ENCODE assay signal across 30 mouse cellular contexts in the genomic region with DNA sequence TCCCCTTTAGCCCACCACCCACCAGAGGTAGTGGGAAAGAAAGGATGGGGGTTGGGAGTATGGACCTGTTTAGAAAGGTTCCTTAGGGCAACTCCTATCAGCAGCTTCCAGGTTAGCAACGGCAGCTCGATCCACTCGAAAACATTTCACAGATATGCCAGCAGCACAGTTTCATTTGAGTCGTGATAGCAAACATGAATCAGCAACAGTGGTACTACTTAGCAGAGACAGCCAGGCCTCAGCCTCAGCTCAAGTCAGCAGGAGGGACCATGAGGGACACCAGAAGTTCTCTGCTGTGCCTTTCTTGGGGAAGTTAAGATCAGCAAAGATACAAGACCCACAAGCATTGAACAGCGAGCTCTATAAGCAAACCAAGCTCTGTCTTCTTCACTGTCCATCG. TPM values are rescaled to one million over a fixed set of nuclear protein-coding genes. Genes with fewer than 3 reads are reported as not detected.
DNase-seq lines count a peak whose midpoint lies in the region; ATAC-seq and TF ChIP-seq lines count a peak whose summit lies in the region.
"Had no signal": no experiment of that assay in that cellular context is flagged by ENCODE, and none has a peak within 500 bp of the region (broad histone marks: within the 10 kb centered on the region; RNA-seq: fewer than 3 reads in every experiment).

No protein-coding gene starts in this region.

- TF ChIP-seq POLR2A in MEL (IDR thresholded peaks at IDR 0.05; ENCODE audit: control insufficient read depth in 1 of 2, insufficient read depth in 1 of 2, low read depth in 1 of 2, low read length in 2 of 2, poor library complexity in 1 of 2) = no peak
- TF ChIP-seq POLR2A in liver, adult 2 months (IDR thresholded peaks at IDR 0.05; ENCODE audit: extremely low read depth, insufficient read depth, low read length) = no peak

- no peak overlapping the region for H3K27ac ChIP-seq in MEL (ENCODE audit: control insufficient read depth, low read depth, low read length)
- H3K27ac ChIP-seq in liver, adult 2 months (replicated peaks; ENCODE audit: insufficient read depth, low read depth, low read length) = peak overlapping the region; percentile 76
- H3K27ac ChIP-seq in liver, embryonic 13.5 days = 0 out of 2 replicates have a peak overlapping the region, but pooled peaks have one; percentile 34
- H3K27ac ChIP-seq in midbrain, embryonic 15.5 days = no peak overlapping the region
- H3K27ac ChIP-seq: gastrocnemius, adult 2 months; heart, embryonic 15.5 days; hindbrain, embryonic 10.5 days; hindbrain, embryonic 13.5 days; hindbrain, postnatal 0 days had no signal

- H3K4me1 ChIP-seq in MEL (ENCODE audit: control insufficient read depth in 1 of 2, insufficient read depth in 2 of 2, low read length in 2 of 2) = peaks cover 0 to 7% of the 10 kb centered on the region in 2 experiments; a peak in 2 of 4 replicates
- H3K4me1 ChIP-seq in liver, adult 2 months (ENCODE audit: control insufficient read depth, insufficient read depth, low read length) = peaks cover 26% of the 10 kb centered on the region
- peaks cover 43% of the 10 kb centered on the region for H3K4me1 ChIP-seq in liver, embryonic 13.5 days (replicated peaks)
- no peaks in the 10 kb centered on the region for H3K4me1 ChIP-seq in midbrain, embryonic 15.5 days
- H3K4me1 ChIP-seq: heart, embryonic 12.5 days; hindbrain, embryonic 10.5 days; hindbrain, embryonic 13.5 days had no signal

- H3K36me3 ChIP-seq in MEL (ENCODE audit: control insufficient read depth in 1 of 2, insufficient read depth in 2 of 2, low read length in 2 of 2) = 0 out of 4 replicates have a peak, but pooled peaks cover 0 to 6% of the 10 kb centered on the region in 2 experiments
- peaks cover 27% of the 10 kb centered on the region for H3K36me3 ChIP-seq in liver, adult 2 months (ENCODE audit: control insufficient read depth, insufficient read depth, low read length)
- no peaks in the 10 kb centered on the region for H3K36me3 ChIP-seq in liver, embryonic 13.5 days
- H3K36me3 ChIP-seq in midbrain, embryonic 15.5 days (replicated peaks) = no peaks in the 10 kb centered on the region
- H3K36me3 ChIP-seq: G1E; heart, embryonic 12.5 days; heart, embryonic 15.5 days; hindbrain, embryonic 10.5 days; hindbrain, embryonic 13.5 days had no signal

- H3K4me3 ChIP-seq in MEL (ENCODE audit: control insufficient read depth in 1 of 2, insufficient read depth in 1 of 2, low read depth in 2 of 2, low read length in 2 of 2) = no peak overlapping the region
- no peak overlapping the region for H3K4me3 ChIP-seq in liver, adult 2 months (ENCODE audit: insufficient read depth, low read depth, low read length)
- no peak overlapping the region for H3K4me3 ChIP-seq in liver, embryonic 13.5 days (replicated peaks)
- no peak overlapping the region for H3K4me3 ChIP-seq in midbrain, embryonic 15.5 days
- H3K4me3 ChIP-seq: gastrocnemius, adult 2 months; heart, embryonic 12.5 days; heart, embryonic 15.5 days; hindbrain, embryonic 10.5 days; hindbrain, embryonic 13.5 days had no signal

- no peak for TF ChIP-seq RAD21 in MEL (IDR thresholded peaks at IDR 0.05; ENCODE audit: low read depth, low read length)

- peak; percentile 14 for DNase-seq in MEL (ENCODE audit: low read depth, low spot score)
- DNase-seq in liver, adult 2 months (ENCODE audit: extremely low read depth, low read depth, low spot score) = no peak
- no peak for DNase-seq in liver, embryonic 13.5 days
- DNase-seq in Muller cell, postnatal 12 days (ENCODE audit: inconsistent ontology term) = no peak
- no peak for DNase-seq in layer of hippocampus, adult 9-11 months
- DNase-seq: adrenal gland, adult 8-10 months; adrenal gland, postnatal 25 days; B cell, adult 2 months; cerebellum, adult 11-12 months; cerebellum, adult 8-10 months; cerebellum, postnatal 10 days; cerebellum, postnatal 36 days; embryo, embryonic 11 days; forebrain, postnatal 0 days; gastrocnemius, adult 2 months; gastrocnemius, postnatal 14 days; heart, adult 11 months; heart, postnatal 10 days; heart, postnatal 36 days had no signal

- no peak overlapping the region for H3K4me2 ChIP-seq in liver, embryonic 13.5 days
- no peak overlapping the region for H3K4me2 ChIP-seq in midbrain, embryonic 15.5 days
- H3K4me2 ChIP-seq: heart, embryonic 12.5 days; heart, embryonic 15.5 days; hindbrain, embryonic 13.5 days had no signal

- WGBS in liver, adult 2 months = 68% methylated on average over 6 of the region's 6 CpGs
- WGBS in liver, embryonic 13.5 days (ENCODE audit: insufficient replicate concordance) = 38% methylated on average over 6 of the region's 6 CpGs
- 90% methylated on average over 6 of the region's 6 CpGs for WGBS in midbrain, embryonic 15.5 days

- H3K27me3 ChIP-seq in MEL (ENCODE audit: control insufficient read depth in 1 of 2, insufficient read depth in 2 of 2, low read length in 2 of 2) = 0 out of 4 replicates have a peak, but pooled peaks cover 0 to 1% of the 10 kb centered on the region in 2 experiments
- no peaks in the 10 kb centered on the region for H3K27me3 ChIP-seq in liver, adult 2 months (ENCODE audit: control insufficient read depth, insufficient read depth, low read length)
- H3K27me3 ChIP-seq in liver, embryonic 13.5 days = no peaks in the 10 kb centered on the region
- H3K27me3 ChIP-seq in midbrain, embryonic 15.5 days (replicated peaks) = no peaks in the 10 kb centered on the region
- H3K27me3 ChIP-seq: CH12.LX; heart, embryonic 12.5 days; heart, embryonic 15.5 days; hindbrain, embryonic 13.5 days had no signal

- TF ChIP-seq EP300 in MEL (IDR thresholded peaks at IDR 0.05; ENCODE audit: low read depth in 1 of 2, low read length in 2 of 2) = no peak

- ATAC-seq in liver, embryonic 13.5 days (ENCODE audit: low read depth) = peak; percentile 64
- no peak for ATAC-seq in midbrain, embryonic 15.5 days (replicated peaks)
- ATAC-seq: activated CD4-positive, CD25-positive, alpha-beta regulatory T cell, adult 4 months; forebrain, embryonic 14.5 days; forebrain, postnatal 0 days; hindbrain, postnatal 0 days; inflammation-experienced regulatory T-cells, adult 6 months had no signal

- H3K9ac ChIP-seq in MEL (ENCODE audit: control insufficient read depth, low read depth, low read length, poor library complexity, severe bottlenecking) = no peak overlapping the region
- H3K9ac ChIP-seq in liver, adult 2 months (ENCODE audit: low read depth, low read length) = peak overlapping the region; percentile 6; the same call in 1 of the 2 replicates
- H3K9ac ChIP-seq in liver, embryonic 13.5 days = no peak overlapping the region
- H3K9ac ChIP-seq in midbrain, embryonic 15.5 days = no peak overlapping the region
- H3K9ac ChIP-seq: forebrain, postnatal 0 days; heart, embryonic 12.5 days; heart, embryonic 15.5 days; hindbrain, embryonic 13.5 days had no signal

- no peaks in the 10 kb centered on the region for H3K79me2 ChIP-seq in MEL (ENCODE audit: control insufficient read depth, insufficient read depth, low read length, poor library complexity)
- peaks cover 14% of the 10 kb centered on the region; the same call in 1 of the 2 replicates for H3K79me2 ChIP-seq in liver, adult 2 months (ENCODE audit: control insufficient read depth, insufficient read depth, low read length)

- no peaks in the 10 kb centered on the region for H3K9me3 ChIP-seq in MEL (replicated peaks; ENCODE audit: insufficient read depth, low read length)
- H3K9me3 ChIP-seq in liver, embryonic 13.5 days (replicated peaks) = no peaks in the 10 kb centered on the region
- H3K9me3 ChIP-seq in midbrain, embryonic 15.5 days = no peaks in the 10 kb centered on the region
- H3K9me3 ChIP-seq: G1E; heart, embryonic 12.5 days; heart, embryonic 15.5 days; hindbrain, embryonic 10.5 days; hindbrain, embryonic 13.5 days had no signal

- no peak for TF ChIP-seq CTCF in MEL (IDR thresholded peaks at IDR 0.05 in 2 of 3, conservative IDR thresholded peaks at IDR 0.05 in 1 of 3; ENCODE audit: control insufficient read depth in 1 of 3, insufficient read depth in 1 of 3, low read depth in 2 of 3, low read length in 3 of 3, poor library complexity in 1 of 3, severe bottlenecking in 1 of 3)
- no peak for TF ChIP-seq CTCF in liver, adult 2 months (IDR thresholded peaks at IDR 0.05; ENCODE audit: low read depth, low read length)

TF ChIP-seq in MEL, 35 proteins besides CTCF, POLR2A, EP300 and RAD21:
- TF ChIP-seq USF2 (IDR thresholded peaks at IDR 0.05; ENCODE audit: borderline replicate concordance in 1 of 2, insufficient read depth in 1 of 2, low read depth in 1 of 2, low read length in 2 of 2) (no peak), BHLHE40 (IDR thresholded peaks at IDR 0.05; ENCODE audit: borderline replicate concordance, low read depth, low read length) (no peak), NELFE (IDR thresholded peaks at IDR 0.05; ENCODE audit: low read depth, low read length) (no peak), ZC3H11A (IDR thresholded peaks at IDR 0.05; ENCODE audit: low read depth, low read length) (no peak)

RNA-seq across cellular contexts. Expression of gene Cmah, which starts 13.3 kb away (rescaled TPM):
- total RNA-seq in MEL (2012; rRNA removed) = 2.2 and 2.3 TPM in 2 replicates
- polyA plus RNA-seq in MEL (2012; ENCODE audit: insufficient read depth in 1 of 2, insufficient read length in 2 of 2, low read depth in 1 of 2, low replicate concordance in 2 of 2, missing spikeins in 1 of 2) = 1 to 10 TPM in 1 of 2 experiments, not detected in 1; 1.4 TPM
- 35.2 and 49.3 TPM in 2 replicates for total RNA-seq in liver, adult 2 months (2014; rRNA removed)
- polyA plus RNA-seq in liver, adult 2 months (2012; rRNA removed) = 11.8 and 12.6 TPM in 2 replicates
- polyA plus RNA-seq in liver, embryonic 13.5 days (2015; fragmentation: Nextera tagmentation; extraction: Ambion mirVana) = 1.0 and 1.1 TPM in 2 replicates
- 0.05 and 0.18 TPM in 2 replicates for polyA plus RNA-seq in midbrain, embryonic 15.5 days (2015; fragmentation: Nextera tagmentation; extraction: Ambion mirVana)
- total RNA-seq: forebrain, postnatal 0 days had no signal
- polyA plus RNA-seq: G1E had no signal

RNA-seq across cellular contexts. Expression of gene Carmil1, which starts 59.9 kb away (rescaled TPM):
- total RNA-seq in MEL (2012; rRNA removed) = 0.07 and 0.15 TPM in 2 replicates
- 1 to 10 TPM in 1 of 2 experiments, not detected in 1; 1.2 TPM for polyA plus RNA-seq in MEL (2012; ENCODE audit: insufficient read depth in 1 of 2, insufficient read length in 2 of 2, low read depth in 1 of 2, low replicate concordance in 2 of 2, missing spikeins in 1 of 2)
- total RNA-seq in liver, adult 2 months (2014; rRNA removed) = 4.6 and 7.7 TPM in 2 replicates
- polyA plus RNA-seq in liver, adult 2 months (2012; rRNA removed) = 1.8 and 2.9 TPM in 2 replicates
- 5.5 and 7.9 TPM in 2 replicates for polyA plus RNA-seq in liver, embryonic 13.5 days (2015; fragmentation: Nextera tagmentation; extraction: Ambion mirVana)
- polyA plus RNA-seq in midbrain, embryonic 15.5 days (2015; fragmentation: Nextera tagmentation; extraction: Ambion mirVana) = 33.4 and 41.3 TPM in 2 replicates

Comparison
In these comparisons a context has a peak if more than half of its experiments do, and no peak if none do; other contexts are left out.
1. H3K27ac ChIP-seq: peak in liver, adult 2 months (single experiment) and liver, embryonic 13.5 days (single experiment); none in MEL (single experiment) and midbrain, embryonic 15.5 days (single experiment).